Mouse (Mus musculus) kidney, adult 2 months (tissue): ENCODE measurements around the gene Galnt14.

ENCODE experiments used
- CTCF ChIP-seq: fragments of 200-500 bp; conservative IDR thresholded peaks from 2 replicates; pipeline ENCODE4 v1.5.1; 2011; ENCODE audit warnings: low read depth, mild to moderate bottlenecking, control low read depth, low read length, moderate library complexity, mixed read lengths; ENCODE audit not compliant: insufficient read depth, insufficient read length
- POLR2A ChIP-seq: fragments of 200-500 bp; IDR thresholded peaks from one replicate; pipeline ENCODE4 v1.6.1; 2011; ENCODE audit warnings: low read depth, low read length, control low read depth

- TF ChIP-seq POLR2A, result no peak
- TF ChIP-seq CTCF, result no peak
These were observed 195.4 kb downstream of the Galnt14 start for GRCm38 (mm10) chr17:73514862-73515261.
